Mouse (Mus musculus): ENCODE measurements around the gene Etfrf1.

DNA sequence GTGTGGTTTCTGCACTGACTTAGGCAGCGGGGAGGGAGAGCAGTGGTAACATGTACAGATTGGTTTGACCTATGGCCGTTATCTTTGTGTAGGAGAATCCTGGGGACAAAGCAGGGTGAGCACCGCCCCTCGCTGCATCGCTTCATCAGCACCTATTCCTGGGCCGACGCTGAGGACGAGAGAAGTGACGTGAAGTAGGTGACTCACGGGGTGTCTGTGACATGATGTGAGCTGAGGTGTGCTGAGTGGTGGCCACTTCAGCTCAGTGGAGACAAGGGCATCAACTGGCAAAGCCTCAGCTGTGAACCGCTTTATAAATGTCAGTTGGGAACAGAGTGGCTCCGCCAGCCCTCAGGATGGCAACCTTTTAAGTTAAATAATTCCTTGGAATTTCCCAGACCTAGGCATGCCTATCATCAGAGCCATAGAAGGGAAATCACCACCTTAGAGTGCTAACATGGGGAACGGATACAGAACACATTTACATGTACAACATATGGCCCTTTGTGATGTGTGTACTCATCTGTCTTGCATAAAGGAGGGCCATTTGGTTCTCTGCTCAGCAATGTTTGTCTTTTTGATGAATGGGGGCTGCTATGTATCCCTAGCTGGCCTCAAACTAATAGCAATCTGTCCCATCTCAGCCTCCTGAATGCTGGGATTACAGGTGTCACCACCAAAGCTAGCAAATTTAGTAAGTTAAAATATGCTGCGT is 38.9 kb upstream of the Etfrf1 start:
- TF ChIP-seq ELF1 (IDR thresholded peaks at IDR 0.05; ENCODE audit: low read depth, low read length), result no peak
- no peak for TF ChIP-seq UBTF (IDR thresholded peaks at IDR 0.05; ENCODE audit: borderline replicate concordance, insufficient read depth, low read depth, low read length)
- TF ChIP-seq GABPA (IDR thresholded peaks at IDR 0.05; ENCODE audit: low read depth, low read length), result no peak
- no peak for TF ChIP-seq CTCF (IDR thresholded peaks at IDR 0.05 in 2 of 3, conservative IDR thresholded peaks at IDR 0.05 in 1 of 3; ENCODE audit: control insufficient read depth in 1 of 3, insufficient read depth in 1 of 3, low read depth in 2 of 3, low read length in 3 of 3, poor library complexity in 1 of 3, severe bottlenecking in 1 of 3)
- no peak for TF ChIP-seq USF1 (IDR thresholded peaks at IDR 0.05; ENCODE audit: low read depth, low read length)
- TF ChIP-seq ZNF384 (IDR thresholded peaks at IDR 0.05; ENCODE audit: low read depth, low read length), result no peak
- no peak for TF ChIP-seq EP300 (IDR thresholded peaks at IDR 0.05; ENCODE audit: low read depth in 1 of 2, low read length in 2 of 2)
- no peak for TF ChIP-seq E2F4 (IDR thresholded peaks at IDR 0.05; ENCODE audit: borderline replicate concordance, low read depth, low read length)
- no peak for TF ChIP-seq POLR2A (IDR thresholded peaks at IDR 0.05; ENCODE audit: control insufficient read depth in 1 of 2, insufficient read depth in 1 of 2, low read depth in 1 of 2, low read length in 2 of 2, poor library complexity in 1 of 2)
- TF ChIP-seq HCFC1 (IDR thresholded peaks at IDR 0.05; ENCODE audit: low read depth, low read length), result no peak

All from MEL (cell line).